Mouse (Mus musculus) thymus, adult 2 months (tissue): ENCODE data around the gene Mrpl2.

Experiments
- CTCF ChIP-seq: fragments of 200-500 bp; IDR thresholded peaks from 2 replicates; pipeline ENCODE4 v1.5.1; 2012; ENCODE audit warnings: mild to moderate bottlenecking, control low read depth, low read length, moderate library complexity, borderline replicate concordance; ENCODE audit not compliant: control insufficient read depth, poor library complexity, insufficient read depth; ENCODE audit errors: extremely low read depth
- POLR2A ChIP-seq: fragments of 200-500 bp; IDR thresholded peaks from 2 replicates; pipeline ENCODE4 v1.6.1; 2012; ENCODE audit warnings: mild to moderate bottlenecking, low read length, control low read depth, moderate library complexity; ENCODE audit not compliant: control insufficient read depth, poor library complexity, insufficient read depth; ENCODE audit errors: extremely low read depth

DNA sequence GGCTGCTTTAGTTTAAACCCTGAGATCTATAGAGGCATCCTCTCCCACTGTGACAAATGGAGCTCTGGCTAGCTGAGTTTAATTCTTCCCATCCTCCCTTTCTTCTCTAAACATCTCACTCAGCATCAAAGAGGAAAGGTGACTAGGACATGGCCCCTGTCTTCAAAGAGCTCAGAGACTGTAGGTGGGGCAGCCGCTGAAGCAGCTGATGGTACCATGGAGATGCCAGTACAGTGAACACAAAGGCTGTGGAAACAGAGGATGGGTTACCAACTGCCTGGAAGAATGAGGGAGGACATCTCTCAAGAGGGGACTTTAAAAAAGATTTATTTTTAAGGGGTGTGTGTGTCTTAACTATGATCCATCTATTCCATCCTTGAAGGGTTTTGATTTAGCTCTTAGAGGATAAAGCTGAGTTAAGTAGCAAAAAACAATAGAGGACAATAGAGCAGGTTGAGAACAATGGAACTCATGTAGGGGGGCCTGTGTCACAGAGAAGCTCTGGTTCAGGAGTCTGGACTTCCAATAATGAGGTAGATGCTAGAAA, 48.6 kb downstream of the Mrpl2 start:
- TF ChIP-seq POLR2A: no peak
- TF ChIP-seq CTCF: no peak
